Mouse (Mus musculus) layer of hippocampus, postnatal 25 days (tissue): ENCODE measurements at regions not wholly inside any gene's neighbourhood (a gene's known extent, or its start where the extent isn't known, plus 50 kb on each side); places are given as distances from the start of the nearest gene placed in this dataset.

Source experiments
- DNase-seq, 2 experiments: peaks; one replicate each; pipeline ENCODE4 v3.0.0; 2022; ENCODE audit warnings: mixed read lengths in 2 of 2, low spot score in 1 of 2; ENCODE audit errors: extremely low spot score in 1 of 2

DNA sequence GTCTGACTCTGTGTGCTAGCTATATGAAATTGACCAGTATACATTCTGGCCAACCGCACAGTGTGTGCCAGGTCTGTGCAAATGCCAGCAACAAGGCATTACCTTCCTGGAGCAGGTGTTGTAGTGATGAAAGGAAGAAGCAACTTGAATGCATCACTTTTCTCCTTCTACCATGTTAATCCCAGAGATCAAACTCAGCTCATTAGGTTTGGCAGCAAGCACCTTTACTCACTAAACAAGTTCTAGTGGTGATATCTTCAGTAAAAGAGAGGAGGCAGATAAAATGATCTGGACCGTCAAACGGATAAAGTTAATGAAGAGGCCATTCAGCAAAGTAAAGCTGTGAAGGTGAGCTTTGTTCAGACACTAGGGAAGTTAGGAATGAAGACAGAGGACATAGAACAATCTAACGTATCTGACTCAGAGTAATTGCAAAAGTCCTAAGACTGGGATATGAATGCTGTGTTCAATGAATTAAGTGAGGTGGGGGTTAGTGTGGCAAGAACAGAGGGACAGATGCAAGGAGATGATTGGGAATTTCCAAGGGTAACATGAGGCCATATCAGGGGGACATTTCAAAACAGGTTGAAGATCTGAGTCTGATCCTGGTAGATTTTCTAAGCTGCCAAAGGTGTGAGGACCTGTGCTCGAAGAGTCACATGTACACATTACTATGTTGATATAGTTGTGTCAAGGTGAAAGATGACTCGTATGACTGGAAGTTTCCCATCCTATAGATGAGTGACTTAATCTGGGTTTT is 1478.4 kb upstream of the Slc10a2 start:
- no peak for DNase-seq

DNA sequence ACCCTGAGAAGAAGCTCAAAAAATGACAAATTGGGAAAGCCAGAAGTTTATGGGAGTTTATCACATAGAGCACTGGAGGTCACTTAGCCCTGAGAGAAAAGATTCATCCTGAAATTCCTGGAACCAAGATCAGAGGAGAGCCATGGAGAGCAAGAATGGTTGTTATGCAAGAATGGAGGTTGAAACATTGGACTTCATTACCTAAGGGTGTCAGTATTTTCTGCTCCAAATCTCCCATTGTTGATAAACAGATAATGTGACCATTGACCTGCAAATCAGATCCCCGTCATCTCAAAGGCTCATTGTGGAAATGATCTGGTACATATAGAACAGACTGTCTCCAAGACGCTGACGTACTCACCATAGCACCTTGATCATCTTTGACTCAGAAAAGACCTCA is 1477.6 kb upstream of the Slc10a2 start:
- no peak for DNase-seq

DNA sequence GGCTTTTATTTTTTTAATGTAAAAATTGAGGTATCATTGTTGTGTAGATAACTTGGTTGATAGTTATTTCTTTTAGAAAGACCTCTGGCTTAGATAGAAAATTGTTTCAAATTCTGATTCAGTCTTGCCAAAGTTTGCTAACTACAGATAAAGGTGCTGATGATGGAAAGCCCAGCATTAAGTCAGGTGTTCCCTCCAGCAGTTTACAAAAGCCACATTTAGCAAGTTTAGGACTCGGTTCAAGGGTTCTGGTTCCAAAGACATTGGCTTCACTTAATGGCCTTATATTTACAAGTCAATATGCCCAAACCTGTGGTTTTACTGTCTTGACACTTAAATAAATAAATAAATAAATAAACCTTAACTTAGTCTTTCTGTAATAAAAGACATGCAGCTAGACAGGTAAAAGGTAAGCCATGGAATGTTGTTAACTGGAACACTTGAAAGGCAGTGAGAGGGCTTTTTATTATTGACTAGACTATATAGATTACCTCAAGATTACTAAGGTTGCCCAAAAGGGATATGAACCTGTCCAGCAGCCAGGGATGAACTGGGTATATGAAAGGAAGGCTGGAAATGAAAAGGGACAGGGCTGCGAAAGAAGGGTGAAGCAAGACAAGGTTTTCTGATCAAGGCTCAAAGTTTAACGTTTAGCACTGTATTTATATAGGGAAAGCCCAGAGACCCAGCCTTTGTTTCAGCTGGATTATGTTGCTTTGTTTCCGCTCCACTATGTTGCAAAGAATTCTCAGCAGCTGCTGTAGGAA is 1472.9 kb upstream of the Slc10a2 start:
- no peak for DNase-seq

- no peak for DNase-seq
Observed at GRCm38 (mm10) chr8:6575241-6575640, 1470.1 kb upstream of the Slc10a2 start.

- DNase-seq, result no peak
Observed at GRCm38 (mm10) chr8:6573492-6573891, 1468.3 kb upstream of the Slc10a2 start.

DNA sequence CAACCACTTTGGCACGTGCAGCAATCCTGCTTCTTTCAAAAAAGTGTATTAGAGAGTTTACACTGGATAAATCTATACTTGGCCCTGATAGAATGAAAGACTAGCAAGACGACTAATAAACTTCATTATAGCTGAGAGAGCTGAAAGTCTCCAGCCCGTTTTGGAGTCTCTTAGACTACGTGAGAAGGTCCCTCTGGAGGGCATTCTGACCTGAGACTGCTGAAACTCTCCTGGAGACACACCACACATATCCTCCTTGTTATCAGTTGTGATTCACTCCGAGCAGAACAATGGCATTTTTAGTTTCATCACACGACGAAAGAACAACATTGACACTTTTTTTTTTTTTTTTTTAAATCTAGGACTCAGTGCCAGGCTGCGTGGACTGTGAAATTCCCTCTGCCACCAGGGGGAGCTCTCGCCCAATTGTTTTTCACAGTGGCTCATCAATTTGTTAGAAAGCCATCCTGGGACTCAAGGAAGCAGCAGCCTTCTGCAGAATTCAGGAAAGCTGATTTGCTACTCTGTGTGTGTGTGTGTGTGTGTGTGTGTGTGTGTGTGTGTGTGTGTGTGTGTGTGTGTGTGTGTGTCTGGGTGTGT is 1467.0 kb upstream of the Slc10a2 start:
- peak; percentile 93 to 99 for DNase-seq

- no peak for DNase-seq
Observed at GRCm38 (mm10) chr8:6550965-6551364, 1445.8 kb upstream of the Slc10a2 start.

GRCm38 (mm10) chr8:6527171-6527570 is 1422.0 kb upstream of the Slc10a2 start:
- no peak for DNase-seq

DNA sequence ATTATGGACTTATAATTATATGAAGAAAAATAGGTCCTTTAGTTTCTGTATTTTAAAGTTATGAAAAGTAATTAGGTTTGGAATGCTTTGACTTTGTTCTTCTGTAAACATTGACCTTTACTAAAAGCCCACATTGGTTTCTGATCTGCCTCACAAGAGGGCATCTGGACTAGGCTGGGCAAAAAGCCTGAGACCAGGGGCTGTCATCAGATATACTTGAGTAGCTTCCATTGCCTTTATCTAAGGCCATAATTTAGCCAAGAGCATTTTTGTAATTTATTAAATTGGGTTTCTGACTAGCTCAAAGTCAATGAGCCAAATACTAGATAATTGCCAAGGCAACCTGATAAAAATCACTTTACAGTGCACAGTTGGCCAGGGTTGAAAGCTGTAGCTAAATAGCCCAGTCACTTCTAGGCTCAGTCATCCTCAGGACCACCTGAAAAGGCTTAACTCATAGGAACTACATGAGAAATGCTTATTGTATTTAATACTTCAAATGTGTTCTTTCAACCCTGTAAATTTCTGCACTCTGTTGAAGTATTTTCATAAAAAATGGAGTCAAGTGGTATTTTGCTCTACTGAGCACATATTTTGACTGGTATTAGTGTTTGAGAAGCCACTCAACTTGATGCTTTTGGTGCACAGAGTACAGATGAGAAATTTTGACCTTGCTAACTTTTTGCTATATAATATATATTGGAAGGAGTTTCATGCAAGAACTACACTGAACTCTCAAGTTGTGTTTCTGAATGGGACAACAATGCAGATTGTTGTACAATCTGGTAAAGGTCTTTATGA is 1410.9 kb upstream of the Slc10a2 start:
- DNase-seq, result no peak

- DNase-seq, result no peak
Observed at GRCm38 (mm10) chr8:6492453-6492852, 1387.3 kb upstream of the Slc10a2 start.

GRCm38 (mm10) chr8:6481966-6482365 is 1376.8 kb upstream of the Slc10a2 start:
- DNase-seq, result no peak

DNA sequence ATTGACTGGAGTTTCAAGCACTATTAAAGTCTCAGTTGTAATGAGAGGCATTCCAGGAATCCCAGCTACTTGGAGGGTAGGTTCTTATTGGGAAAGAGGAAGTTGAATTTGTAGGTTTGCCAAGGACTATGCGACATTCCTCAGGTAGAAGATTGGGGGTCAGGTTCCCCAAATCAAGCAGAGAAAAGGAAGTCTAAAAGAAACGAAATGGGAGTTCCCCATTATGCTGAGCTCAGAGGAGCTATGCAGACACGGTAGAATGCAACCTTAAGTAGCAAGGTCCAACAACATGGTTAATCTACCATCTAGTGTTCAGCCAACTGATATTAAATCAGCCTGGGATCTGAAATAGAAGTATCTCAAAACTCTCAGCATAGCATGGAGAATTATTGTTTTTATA is 1365.9 kb upstream of the Slc10a2 start:
- no peak for DNase-seq

GRCm38 (mm10) chr8:6456553-6457180 is 1351.5 kb upstream of the Slc10a2 start:
- DNase-seq, result no peak

DNA sequence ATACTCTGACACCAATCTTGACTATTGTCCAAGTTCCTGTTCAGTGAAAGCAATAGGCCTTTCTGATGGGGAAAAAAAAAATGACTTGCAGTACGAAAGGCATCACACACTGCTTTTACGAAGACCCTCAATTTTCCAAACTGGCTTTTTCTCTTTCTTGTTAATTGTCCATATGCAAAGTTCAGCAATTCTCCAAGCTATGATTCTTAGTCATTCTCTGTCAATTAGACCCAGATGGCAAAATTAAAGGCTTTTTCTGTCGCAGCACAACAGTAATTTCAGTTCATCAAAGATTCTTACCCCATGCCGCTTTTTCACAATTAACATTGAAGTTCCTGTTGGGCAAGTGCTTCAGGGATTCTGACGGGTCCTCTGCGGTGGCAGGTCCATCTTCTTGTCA is 1343.2 kb upstream of the Slc10a2 start:
- DNase-seq, result no peak

DNA sequence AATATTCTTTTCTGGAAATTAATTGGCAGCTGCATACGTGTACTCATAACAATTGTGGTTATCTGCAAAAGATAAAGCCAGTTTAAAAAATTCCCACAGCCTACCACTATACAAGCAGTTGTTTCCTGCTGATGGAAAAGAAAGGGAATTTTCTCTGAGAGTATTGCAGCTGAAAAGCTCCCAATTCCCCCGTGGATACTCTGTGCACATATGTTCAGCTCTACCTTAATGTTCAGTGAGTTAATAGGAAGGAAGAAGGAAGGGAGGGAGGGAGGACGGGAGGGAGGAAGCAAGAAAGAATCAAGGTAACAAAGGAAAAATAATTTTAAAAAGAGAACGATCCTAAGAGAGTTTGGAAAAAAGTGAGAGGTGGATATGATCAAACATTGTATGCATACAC is 1333.9 kb upstream of the Slc10a2 start:
- DNase-seq, result no peak
